Mouse (Mus musculus): Measurements from ENCODE around the gene Mrpl27. TPM values are rescaled to one million over a fixed set of nuclear protein-coding genes. Genes with fewer than 3 reads are reported as not detected.

Mrpl27 gene
- total and polyA plus RNA-seq, 3 experiments: 95.2 to 139 (median 104) TPM

- no peak within 1 kb of the TSS for H3K9ac ChIP-seq (ENCODE audit: insufficient read depth, low read depth)
- no peak within 1 kb of the TSS for H3K27ac ChIP-seq (ENCODE audit: insufficient read depth, low read depth)
- H3K27me3 ChIP-seq (replicated peaks): peaks cover 2% of the 10 kb centered on the region
- in situ Hi-C loops (cut with MboI; ENCODE audit: low pct_ligation_motif_present, low pct_unique_long_range_greater_than_20kb, low sequenced_read_pairs): no loop called here
- H3K4me1 ChIP-seq (ENCODE audit: control insufficient read depth in 1 of 2, insufficient read depth in 2 of 2): peaks cover 3 to 18% of the 10 kb centered on the region in 2 experiments; a peak in 3 of 4 replicates
- H3K4me2 ChIP-seq (ENCODE audit: insufficient read depth, low read depth, poor library complexity, severe bottlenecking): no peak within 1 kb of the TSS
- TF ChIP-seq MXI1 (IDR thresholded peaks at IDR 0.05; ENCODE audit: low read depth, low read length): no peak
- TF ChIP-seq E2F4 (IDR thresholded peaks at IDR 0.05; ENCODE audit: insufficient replicate concordance, low read depth, low read length): no peak
- TF ChIP-seq HCFC1 (IDR thresholded peaks at IDR 0.05; ENCODE audit: low read depth, low read length): no peak
- TF ChIP-seq GABPA (IDR thresholded peaks at IDR 0.05; ENCODE audit: insufficient replicate concordance, low read depth, low read length): no peak
- no peak for TF ChIP-seq MAZ (IDR thresholded peaks at IDR 0.05; ENCODE audit: low read depth, low read length)
- no peak for TF ChIP-seq IRF4 (IDR thresholded peaks at IDR 0.05; ENCODE audit: low read depth, low read length)
- no peak for TF ChIP-seq CTCF (conservative IDR thresholded peaks at IDR 0.05 in 1 of 2, IDR thresholded peaks at IDR 0.05 in 1 of 2; ENCODE audit: low read depth in 2 of 2, low read length in 2 of 2)
- no peak for TF ChIP-seq ZMIZ1 (IDR thresholded peaks at IDR 0.05; ENCODE audit: low read depth, low read length)
- TF ChIP-seq TCF12 (IDR thresholded peaks at IDR 0.05; ENCODE audit: low read depth, low read length): no peak
- no peak for TF ChIP-seq ELF1 (IDR thresholded peaks at IDR 0.05; ENCODE audit: low read depth, low read length)
- TF ChIP-seq SMC3 (IDR thresholded peaks at IDR 0.05; ENCODE audit: low read depth, low read length): no peak
- TF ChIP-seq CHD2 (IDR thresholded peaks at IDR 0.05; ENCODE audit: low read length): no peak
- no peak for TF ChIP-seq RCOR1 (conservative IDR thresholded peaks at IDR 0.05; ENCODE audit: low read depth, low read length)
- no peak for TF ChIP-seq POLR2A (IDR thresholded peaks at IDR 0.05; ENCODE audit: low read depth, low read length)
- no peak for TF ChIP-seq JUN (IDR thresholded peaks at IDR 0.05; ENCODE audit: insufficient read depth, low read depth, low read length)
- no peak for TF ChIP-seq ZC3H11A (IDR thresholded peaks at IDR 0.05; ENCODE audit: low read depth, low read length)
- H3K9me3 ChIP-seq (replicated peaks; ENCODE audit: low read length): peaks cover 7% of the 10 kb centered on the region
- DNase-seq (ENCODE audit: extremely low read depth): no peak
- dilution Hi-C loops (cut with MboI; ENCODE audit: extremely low pct_ligation_motif_present, extremely low pct_unique_long_range_greater_than_20kb, low sequenced_read_pairs): no loop called here
- H3K4me3 ChIP-seq (replicated peaks in 1 of 3; ENCODE audit: low read depth in 2 of 3, low read length in 2 of 3, poor library complexity in 1 of 3): no peak within 1 kb of the TSS
- H3K36me3 ChIP-seq (replicated peaks in 1 of 2; ENCODE audit: control insufficient read depth in 1 of 2, insufficient read depth in 1 of 2, low read length in 1 of 2): no peaks in the 10 kb centered on the region
- H3K79me2 ChIP-seq (replicated peaks; ENCODE audit: control insufficient read depth, extremely low read depth, insufficient read depth, poor library complexity, severe bottlenecking): no peaks in the 10 kb centered on the region
Observed at GRCm38 (mm10) chr11:94704472-94704871, 50.9 kb downstream of the Mrpl27 start, which contains the start of gene Gm11541. Gm11541 (minus strand) TSS chr11:94704499.

Other genes starting within 250 kb of the Mrpl27 start
- 0.59 and 1.7 TPM in 2 replicates for gene Cacna1g, start 179.6 kb upstream of the Mrpl27 start, total RNA-seq (2012; rRNA removed)
- 0.97 and 2.4 TPM in 2 replicates for gene Cacna1g, start 179.6 kb upstream of the Mrpl27 start, total RNA-seq (2014; rRNA removed)
- 3.7 and 4.1 TPM in 2 replicates for gene Cacna1g, start 179.6 kb upstream of the Mrpl27 start, polyA plus RNA-seq (2012; ENCODE audit: insufficient read length, low read depth)
- not detected in 2 replicates for gene Spata20, start 167.6 kb upstream of the Mrpl27 start, total RNA-seq (2012; rRNA removed)
- not detected in 2 replicates for gene Spata20, start 167.6 kb upstream of the Mrpl27 start, total RNA-seq (2014; rRNA removed)
- not detected in 2 replicates for gene Spata20, start 167.6 kb upstream of the Mrpl27 start, polyA plus RNA-seq (2012; ENCODE audit: insufficient read length, low read depth)
- gene Epn3, start 153.8 kb upstream of the Mrpl27 start, total RNA-seq (2012; rRNA removed): 0.04 TPM in 1 of 2 replicates, not detected in the other
- gene Epn3, start 153.8 kb upstream of the Mrpl27 start, total RNA-seq (2014; rRNA removed): 0.05 TPM in 1 of 2 replicates, not detected in the other
- 0.11 and 0.19 TPM in 2 replicates for gene Epn3, start 153.8 kb upstream of the Mrpl27 start, polyA plus RNA-seq (2012; ENCODE audit: insufficient read length, low read depth)
- 1.3 and 3.1 TPM in 2 replicates for gene Mycbpap, start 132.0 kb upstream of the Mrpl27 start, total RNA-seq (2012; rRNA removed)
- 0.08 and 0.43 TPM in 2 replicates for gene Mycbpap, start 132.0 kb upstream of the Mrpl27 start, total RNA-seq (2014; rRNA removed)
- gene Mycbpap, start 132.0 kb upstream of the Mrpl27 start, polyA plus RNA-seq (2012; ENCODE audit: insufficient read length, low read depth): 0.98 and 1.1 TPM in 2 replicates
- gene Rsad1, start 104.5 kb upstream of the Mrpl27 start, total RNA-seq (2012; rRNA removed): 6.0 and 7.3 TPM in 2 replicates
- gene Rsad1, start 104.5 kb upstream of the Mrpl27 start, total RNA-seq (2014; rRNA removed): 7.2 and 9.3 TPM in 2 replicates
- 8.6 and 9.2 TPM in 2 replicates for gene Rsad1, start 104.5 kb upstream of the Mrpl27 start, polyA plus RNA-seq (2012; ENCODE audit: insufficient read length, low read depth)
- 0.13 and 0.17 TPM in 2 replicates for gene Chad, start 88.7 kb upstream of the Mrpl27 start, total RNA-seq (2012; rRNA removed)
- not detected in 2 replicates for gene Chad, start 88.7 kb upstream of the Mrpl27 start, total RNA-seq (2014; rRNA removed)
- 0.41 and 0.53 TPM in 2 replicates for gene Chad, start 88.7 kb upstream of the Mrpl27 start, polyA plus RNA-seq (2012; ENCODE audit: insufficient read length, low read depth)
- gene Acsf2, start 51.9 kb upstream of the Mrpl27 start, total RNA-seq (2012; rRNA removed): 4.9 and 7.5 TPM in 2 replicates
- 4.1 and 4.5 TPM in 2 replicates for gene Acsf2, start 51.9 kb upstream of the Mrpl27 start, total RNA-seq (2014; rRNA removed)
- gene Acsf2, start 51.9 kb upstream of the Mrpl27 start, polyA plus RNA-seq (2012; ENCODE audit: insufficient read length, low read depth): 24.1 and 25.7 TPM in 2 replicates
- gene Lrrc59, start 24.0 kb upstream of the Mrpl27 start, total RNA-seq (2012; rRNA removed): 324 and 412 TPM in 2 replicates
- gene Lrrc59, start 24.0 kb upstream of the Mrpl27 start, total RNA-seq (2014; rRNA removed): 325 and 338 TPM in 2 replicates
- 452 and 493 TPM in 2 replicates for gene Lrrc59, start 24.0 kb upstream of the Mrpl27 start, polyA plus RNA-seq (2012; ENCODE audit: insufficient read length, low read depth)
- 36.8 and 46.9 TPM in 2 replicates for gene Eme1, start 197 bp downstream of the Mrpl27 start, total RNA-seq (2012; rRNA removed)
- gene Eme1, start 197 bp downstream of the Mrpl27 start, total RNA-seq (2014; rRNA removed): 38.4 and 40.8 TPM in 2 replicates
- gene Eme1, start 197 bp downstream of the Mrpl27 start, polyA plus RNA-seq (2012; ENCODE audit: insufficient read length, low read depth): 45.9 and 55.2 TPM in 2 replicates
- gene Xylt2, start 23.7 kb downstream of the Mrpl27 start, total RNA-seq (2012; rRNA removed): 15.5 and 20.2 TPM in 2 replicates
- gene Xylt2, start 23.7 kb downstream of the Mrpl27 start, total RNA-seq (2014; rRNA removed): 10.1 and 11.2 TPM in 2 replicates
- 15.2 and 16.3 TPM in 2 replicates for gene Xylt2, start 23.7 kb downstream of the Mrpl27 start, polyA plus RNA-seq (2012; ENCODE audit: insufficient read length, low read depth)
- not detected in 2 replicates for gene Gm11541, start 50.7 kb downstream of the Mrpl27 start, total RNA-seq (2012; rRNA removed)
- gene Gm11541, start 50.7 kb downstream of the Mrpl27 start, total RNA-seq (2014; rRNA removed): 0.17 TPM in 1 of 2 replicates, not detected in the other
- not detected in 2 replicates for gene Gm11541, start 50.7 kb downstream of the Mrpl27 start, polyA plus RNA-seq (2012; ENCODE audit: insufficient read length, low read depth)
- gene Cdc34b, start 88.0 kb downstream of the Mrpl27 start, total RNA-seq (2012; rRNA removed): 0.21 TPM in 1 of 2 replicates, not detected in the other
- gene Cdc34b, start 88.0 kb downstream of the Mrpl27 start, total RNA-seq (2014; rRNA removed): 0.19 TPM in 1 of 2 replicates, not detected in the other
- not detected in 2 replicates for gene Cdc34b, start 88.0 kb downstream of the Mrpl27 start, polyA plus RNA-seq (2012; ENCODE audit: insufficient read length, low read depth)
- 0.17 TPM in 1 of 2 replicates, not detected in the other for gene Tmem92, start 128.9 kb downstream of the Mrpl27 start, total RNA-seq (2012; rRNA removed)
- not detected in 2 replicates for gene Tmem92, start 128.9 kb downstream of the Mrpl27 start, total RNA-seq (2014; rRNA removed)
- not detected in 2 replicates for gene Tmem92, start 128.9 kb downstream of the Mrpl27 start, polyA plus RNA-seq (2012; ENCODE audit: insufficient read length, low read depth)